Mouse (Mus musculus) testis, postnatal 14 days (tissue): Measurements from ENCODE around the gene Gm27235.
"Not testable (repeated sequence)": the region's sequence is repeated elsewhere in the genome, so short reads cannot be mapped to it uniquely, and the experiment has no call there.

Source experiments
- DNase-seq: peaks from one replicate; pipeline ENCODE4 v3.0.0; 2021; ENCODE audit warnings: low spot score

Gm27235 gene

DNA sequence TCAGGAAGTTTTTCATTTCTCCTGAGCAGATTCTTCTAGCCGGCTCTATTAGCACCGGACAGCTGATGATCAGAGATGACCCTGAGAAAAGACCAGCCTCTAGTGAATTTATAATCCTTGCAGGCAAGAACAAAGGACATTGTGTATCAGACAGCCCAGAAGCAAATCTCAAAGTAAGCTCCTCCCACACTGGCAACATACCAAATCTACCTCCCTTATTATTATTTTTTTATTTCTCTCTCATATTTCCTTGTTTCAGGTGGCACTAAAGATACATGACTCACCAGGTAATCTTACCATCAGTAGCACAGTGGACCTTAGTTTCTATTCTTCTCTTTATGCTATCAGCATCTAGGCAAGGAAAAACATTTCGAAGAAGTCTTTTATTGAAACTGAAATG lies at the start of gene Gm27235, which contains the start of gene D730048I06Rik:
Gene Gm27235 (minus strand): TSS at position 101 of the 400 bp plus-strand sequence.
Gene D730048I06Rik (minus strand): TSS at position 112 of the 400 bp plus-strand sequence.
- DNase-seq, result no peak

DNA sequence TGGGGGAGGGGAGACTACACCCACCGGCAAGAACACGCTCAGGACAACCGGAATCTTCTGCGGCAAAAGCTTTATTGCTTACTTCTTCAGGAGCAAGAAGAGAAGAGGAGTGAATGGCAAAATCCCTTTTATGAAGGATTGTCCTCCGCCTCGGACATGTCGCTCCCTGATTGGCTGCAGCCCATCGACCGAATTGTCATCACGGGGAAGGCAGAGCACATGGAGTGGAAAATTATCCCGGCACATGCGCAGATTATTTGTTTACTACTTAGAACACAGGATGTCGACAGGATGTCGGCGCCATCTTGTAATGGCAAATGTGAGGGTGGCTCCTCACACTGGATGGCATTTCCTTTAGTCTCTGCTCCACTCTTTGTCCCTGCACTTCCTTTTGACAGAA lies 28.0 kb upstream of the Gm27235 start:
- not testable (repeated sequence) for DNase-seq

DNA sequence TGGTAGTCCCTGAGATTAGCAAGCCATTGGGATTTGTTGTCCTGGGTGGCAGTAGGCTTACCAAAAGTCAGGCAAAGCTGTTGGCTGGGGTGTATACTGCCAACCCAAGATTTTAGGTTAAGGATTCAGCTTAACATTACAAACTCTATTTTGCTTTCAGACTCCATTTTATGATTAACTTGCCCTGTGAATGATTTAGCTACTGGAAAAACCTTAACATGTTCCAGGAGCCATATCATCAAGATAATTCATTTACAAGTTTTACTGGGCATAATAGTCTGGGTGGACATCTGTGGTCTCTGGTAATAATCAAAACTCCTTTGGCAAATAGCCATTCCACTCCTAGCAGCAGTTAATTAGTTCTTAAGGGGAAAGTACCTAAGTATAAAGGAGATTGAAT lies 8.2 kb upstream of the Gm27235 start:
- no peak for DNase-seq

DNA sequence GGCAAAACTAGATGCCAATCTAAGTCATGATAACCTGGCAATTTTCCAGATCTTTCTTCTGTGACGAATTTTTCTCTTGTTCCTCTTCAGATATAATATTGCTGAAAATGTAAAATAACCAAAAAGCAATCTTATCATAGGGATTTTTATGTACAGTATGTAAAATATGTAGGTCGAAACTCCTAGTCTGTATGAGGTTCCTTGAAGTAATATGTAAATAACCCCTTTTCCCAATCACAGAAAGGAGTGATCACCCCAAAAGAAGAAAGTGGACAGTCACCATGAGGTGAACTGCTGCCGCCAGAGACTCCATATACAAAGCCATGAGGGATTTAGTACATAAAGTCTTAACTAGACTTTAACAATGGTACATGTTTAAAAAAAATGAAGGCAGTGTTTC lies 11.9 kb downstream of the Gm27235 start, which contains the start of gene Gm17727:
Gene Gm17727 (minus strand): TSS at position 101 of the 400 bp plus-strand sequence.
- no peak for DNase-seq

DNA sequence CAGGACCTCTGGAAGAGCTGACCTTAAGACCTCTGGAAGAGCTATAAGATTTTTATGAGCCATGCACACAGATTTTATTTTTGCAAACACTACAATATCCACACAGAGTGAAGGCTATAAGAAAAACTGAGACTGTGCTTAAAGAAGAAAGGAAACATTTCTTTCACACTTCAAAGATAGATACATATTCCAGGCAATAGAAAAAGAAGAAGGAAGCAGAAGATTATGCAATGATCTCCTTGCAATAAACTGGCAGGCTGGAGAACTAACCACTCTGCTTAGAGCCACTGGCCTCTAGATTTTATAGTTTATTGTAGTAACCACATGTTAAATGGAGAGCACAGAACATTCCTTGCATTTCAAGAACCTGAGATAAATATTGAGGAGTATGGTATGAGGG lies 33.1 kb downstream of the Gm27235 start:
- DNase-seq, result no peak

DNA sequence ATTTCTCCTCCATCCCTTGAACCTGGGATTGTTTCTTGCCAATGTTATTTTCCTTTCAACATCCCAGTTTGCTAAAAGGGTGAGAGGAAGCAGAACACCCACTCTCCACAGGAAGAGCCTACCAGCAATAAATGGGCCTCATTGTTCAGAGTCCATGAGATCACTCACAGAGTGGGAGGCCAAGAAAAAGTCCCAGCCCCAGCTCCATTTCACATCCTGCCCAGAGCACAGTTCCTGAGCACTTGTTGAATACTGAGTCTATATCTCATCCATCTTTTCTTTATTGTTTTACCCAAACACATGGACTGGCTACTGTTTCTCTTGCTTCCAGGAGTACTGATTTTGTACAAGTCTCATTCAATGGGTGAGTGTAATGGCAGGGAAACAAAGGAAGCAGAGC lies 49.2 kb downstream of the Gm27235 start, which contains the start of gene Gm17677:
Gene Gm17677 (plus strand): TSS at position 301 of the 400 bp plus-strand sequence.
- no peak for DNase-seq
